Mouse (Mus musculus): Measurements from ENCODE around the gene Ercc6l2.
"Not testable (repeated sequence)": the region's sequence is repeated elsewhere in the genome, so short reads cannot be mapped to it uniquely, and the experiment has no call there.

Ercc6l2 gene

GRCm38 (mm10) chr13:63879864-63880141 is 64.8 kb downstream of the Ercc6l2 start:
- no peak for DNase-seq (ENCODE audit: low spot score)

GRCm38 (mm10) chr13:63885532-63885949 is 70.5 kb downstream of the Ercc6l2 start:
- DNase-seq (ENCODE audit: low spot score) = peak; percentile 48

GRCm38 (mm10) chr13:63886429-63887052 is 71.5 kb downstream of the Ercc6l2 start:
- no peak for DNase-seq (ENCODE audit: low spot score)

GRCm38 (mm10) chr13:63900679-63901302 is 85.8 kb downstream of the Ercc6l2 start:
- no peak for DNase-seq (ENCODE audit: low spot score)

- DNase-seq (ENCODE audit: low spot score) = no peak
These were observed 86.3 kb downstream of the Ercc6l2 start for GRCm38 (mm10) chr13:63901303-63901713.

- no peak for DNase-seq (ENCODE audit: low spot score)
These were observed 86.9 kb downstream of the Ercc6l2 start for GRCm38 (mm10) chr13:63901714-63902597.

GRCm38 (mm10) chr13:63906516-63906915 is 91.5 kb downstream of the Ercc6l2 start:
- DNase-seq (ENCODE audit: low spot score) = no peak

GRCm38 (mm10) chr13:63907437-63907836 is 92.4 kb downstream of the Ercc6l2 start:
- no peak for DNase-seq (ENCODE audit: low spot score)

GRCm38 (mm10) chr13:63910141-63910804 is 95.2 kb downstream of the Ercc6l2 start:
- no peak for DNase-seq (ENCODE audit: low spot score)

- DNase-seq (ENCODE audit: low spot score) = no peak
These were observed 96.6 kb downstream of the Ercc6l2 start for GRCm38 (mm10) chr13:63911617-63912016.

- DNase-seq (ENCODE audit: low spot score) = no peak
These were observed 98.1 kb downstream of the Ercc6l2 start for GRCm38 (mm10) chr13:63913136-63913535.

- DNase-seq (ENCODE audit: low spot score) = no peak
These were observed 100.1 kb downstream of the Ercc6l2 start for GRCm38 (mm10) chr13:63915176-63915575.

GRCm38 (mm10) chr13:63915684-63916083 is 100.6 kb downstream of the Ercc6l2 start:
- peak; percentile 21 for DNase-seq (ENCODE audit: low spot score)

GRCm38 (mm10) chr13:63916568-63916967 is 101.5 kb downstream of the Ercc6l2 start:
- DNase-seq (ENCODE audit: low spot score) = no peak

- peak; percentile 60 for DNase-seq (ENCODE audit: low spot score)
These were observed 102.2 kb downstream of the Ercc6l2 start for GRCm38 (mm10) chr13:63917198-63917767.

- DNase-seq (ENCODE audit: low spot score) = no peak
These were observed 103.0 kb downstream of the Ercc6l2 start for GRCm38 (mm10) chr13:63917776-63918621.

GRCm38 (mm10) chr13:63918733-63919422 is 103.8 kb downstream of the Ercc6l2 start:
- DNase-seq (ENCODE audit: low spot score) = no peak

GRCm38 (mm10) chr13:63924036-63924435 is 109.0 kb downstream of the Ercc6l2 start:
- DNase-seq (ENCODE audit: low spot score) = not testable (repeated sequence)

- DNase-seq (ENCODE audit: low spot score) = no peak
These were observed 112.3 kb downstream of the Ercc6l2 start for GRCm38 (mm10) chr13:63927326-63927725.

GRCm38 (mm10) chr13:63929351-63929750 is 114.3 kb downstream of the Ercc6l2 start:
- DNase-seq (ENCODE audit: low spot score) = no peak
